Mouse (Mus musculus): ENCODE measurements around the gene Fam114a1. TPM values are rescaled to one million over a fixed set of nuclear protein-coding genes. Genes with fewer than 3 reads are reported as not detected.

Fam114a1 gene
- polyA plus RNA-seq (2014; fragmentation: Nextera tagmentation; extraction: Ambion mirVana), result 47.3 and 47.4 TPM in 2 replicates

DNA sequence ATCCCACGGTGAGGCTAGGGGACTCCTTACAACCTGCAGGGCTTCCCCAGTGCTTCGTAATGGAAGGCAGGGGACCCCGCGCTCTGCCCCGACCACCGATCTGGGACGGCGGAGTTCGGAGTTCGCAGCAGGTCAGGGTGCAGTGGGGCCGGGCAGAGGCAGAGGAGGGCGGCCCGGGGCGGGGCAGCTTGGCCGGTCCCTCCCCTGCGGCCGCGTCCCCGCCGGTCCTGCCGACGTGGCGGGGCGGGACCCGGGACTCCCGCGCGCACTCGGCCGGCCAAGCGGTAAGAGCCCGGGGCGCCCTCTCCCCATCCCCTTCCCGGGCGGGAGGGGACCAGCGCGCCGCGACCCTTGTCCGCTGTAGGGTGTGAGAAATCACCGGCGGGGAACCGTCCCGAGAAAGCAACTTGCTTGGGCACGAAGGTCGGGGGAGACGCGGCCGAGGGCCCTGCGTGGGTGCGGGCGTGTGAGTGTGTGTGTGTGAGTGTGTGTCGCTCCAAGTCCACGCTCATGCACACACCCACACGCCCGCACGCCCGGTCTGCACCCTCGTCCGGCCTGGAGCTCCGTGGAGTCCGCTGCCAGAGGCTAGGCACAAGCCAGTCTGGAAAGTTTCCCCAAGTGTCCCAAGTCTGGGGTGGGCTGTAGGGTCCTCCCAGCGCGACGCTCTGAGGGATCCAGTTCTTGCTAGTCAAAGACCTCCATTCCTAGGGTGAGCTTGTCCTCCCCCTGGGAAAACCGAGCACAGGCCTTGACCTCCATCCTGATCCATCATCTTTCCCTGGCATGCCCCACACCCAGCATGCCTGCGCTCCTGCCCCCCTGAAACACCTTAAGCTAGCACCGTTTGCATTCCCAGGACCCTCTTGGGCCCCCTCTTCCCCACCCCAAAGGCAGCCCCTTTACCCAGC lies at the start of gene Fam114a1:
Fam114a1 (plus strand) TSS at position 211 of the 911 bp plus-strand sequence.
- ATAC-seq (ENCODE audit: insufficient read depth), result peak; percentile 91
- no peak for TF ChIP-seq CTCF (IDR thresholded peaks at IDR 0.05; ENCODE audit: low read depth)
- H3K4me2 ChIP-seq, result peak within 1 kb of the TSS; percentile 76
- H3K4me1 ChIP-seq (ENCODE audit: insufficient read depth), result no peaks in the 10 kb centered on the region
- H3K27ac ChIP-seq (ENCODE audit: low read depth), result peak within 1 kb of the TSS; percentile 87
- H3K9me3 ChIP-seq (ENCODE audit: low read depth, low read length), result no peaks in the 10 kb centered on the region
- no peaks in the 10 kb centered on the region for H3K27me3 ChIP-seq (ENCODE audit: insufficient read depth, low read length)
- WGBS, result under 1% methylated on average over 65 of the region's 68 CpGs
- peak; percentile 87 for DNase-seq
- peak within 1 kb of the TSS; percentile 71 for H3K4me3 ChIP-seq (ENCODE audit: low read depth, low read length)
- H3K36me3 ChIP-seq (ENCODE audit: insufficient read depth), result no peaks in the 10 kb centered on the region
- H3K9ac ChIP-seq, result peak within 1 kb of the TSS; percentile 92

DNA sequence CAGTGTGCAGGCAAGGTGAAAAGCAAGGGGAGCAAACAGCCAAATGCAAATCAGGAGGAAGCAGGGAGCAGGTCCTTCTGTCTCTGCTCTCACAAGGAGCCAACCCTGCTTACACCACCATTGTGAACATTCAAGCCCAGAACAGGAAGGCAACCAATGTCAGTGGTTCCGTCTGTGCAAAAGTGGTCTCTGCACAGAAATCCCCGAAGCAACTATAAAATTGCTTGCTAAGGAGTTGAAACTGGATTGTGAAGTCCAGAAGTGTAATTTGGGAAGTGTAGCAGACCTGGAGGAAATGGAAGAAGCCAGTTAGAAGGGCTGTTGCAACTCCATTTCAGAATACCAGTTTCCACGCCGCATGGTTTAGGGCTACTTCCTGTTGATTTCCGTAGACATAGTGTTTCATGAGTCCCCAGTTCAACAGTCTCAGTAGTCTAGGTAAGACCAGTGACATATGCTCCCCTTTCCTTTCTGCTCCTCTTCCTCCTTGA lies 46.9 kb upstream of the Fam114a1 start:
- H3K9me3 ChIP-seq (ENCODE audit: low read depth, low read length), result no peaks in the 10 kb centered on the region
- no peaks in the 10 kb centered on the region for H3K36me3 ChIP-seq (ENCODE audit: insufficient read depth)
- WGBS, result 93% methylated on average over 5 of the region's 5 CpGs
- H3K27ac ChIP-seq (ENCODE audit: low read depth), result no peak overlapping the region
- no peaks in the 10 kb centered on the region for H3K4me1 ChIP-seq (ENCODE audit: insufficient read depth)
- no peaks in the 10 kb centered on the region for H3K27me3 ChIP-seq (ENCODE audit: insufficient read depth, low read length)
- DNase-seq (no peak), ATAC-seq (ENCODE audit: insufficient read depth) (no peak)
- no peak overlapping the region for H3K9ac ChIP-seq
- no peak overlapping the region for H3K4me3 ChIP-seq (ENCODE audit: low read depth, low read length)
- no peak overlapping the region for H3K4me2 ChIP-seq
- no peak for TF ChIP-seq CTCF (IDR thresholded peaks at IDR 0.05; ENCODE audit: low read depth)

DNA sequence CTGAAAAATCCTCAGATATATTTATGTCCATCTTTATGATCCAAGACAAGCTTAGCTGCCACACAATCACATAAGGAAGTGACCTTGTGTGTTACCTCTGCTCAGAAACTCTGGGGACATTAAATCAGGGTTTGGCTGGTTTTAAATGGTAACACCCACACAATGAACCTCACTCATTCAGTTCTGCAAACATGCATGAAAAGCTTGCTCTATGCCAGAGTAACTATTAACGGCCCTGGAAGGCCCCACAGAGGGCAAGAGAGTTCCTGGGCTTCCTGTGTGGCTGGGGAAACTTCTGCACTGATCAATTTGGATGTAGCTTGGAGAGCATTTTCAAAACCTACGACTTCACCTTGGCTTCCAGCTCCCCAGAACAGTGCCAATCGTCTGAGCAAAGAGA lies 37.7 kb upstream of the Fam114a1 start:
- DNase-seq (no peak), ATAC-seq (ENCODE audit: insufficient read depth) (no peak)
- Histone ChIP-seq H3K4me3 (ENCODE audit: low read depth, low read length) (no peak overlapping the region), H3K4me1 (ENCODE audit: insufficient read depth) (no peaks in the 10 kb centered on the region), H3K4me2 (no peak overlapping the region), H3K36me3 (ENCODE audit: insufficient read depth) (no peaks in the 10 kb centered on the region), H3K9me3 (ENCODE audit: low read depth, low read length) (no peaks in the 10 kb centered on the region), H3K27ac (ENCODE audit: low read depth) (no peak overlapping the region), H3K27me3 (ENCODE audit: insufficient read depth, low read length) (no peaks in the 10 kb centered on the region), H3K9ac (no peak overlapping the region)
- TF ChIP-seq CTCF (IDR thresholded peaks at IDR 0.05; ENCODE audit: low read depth), result no peak
- 51% methylated on average over 3 of the region's 3 CpGs for WGBS

DNA sequence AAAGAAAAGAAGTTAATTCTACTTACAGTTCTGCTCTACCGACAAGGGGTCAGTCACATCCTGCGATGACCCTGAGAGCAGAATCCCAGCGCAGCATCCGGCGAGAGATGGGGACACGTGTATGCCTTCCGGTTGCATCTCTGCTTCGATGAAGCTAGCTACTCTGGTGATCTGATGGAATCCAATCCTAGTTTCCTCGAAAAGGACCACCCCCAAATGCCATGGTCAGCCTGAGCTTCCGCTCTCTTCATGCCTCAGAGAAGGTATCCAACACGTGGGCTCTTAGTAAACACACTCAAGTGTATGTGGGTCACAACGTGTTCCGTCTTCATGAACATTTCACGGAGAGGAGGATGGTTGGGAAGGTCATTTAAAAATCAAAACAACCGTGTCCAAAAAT lies 37.1 kb upstream of the Fam114a1 start:
- 81% methylated on average over 15 of the region's 15 CpGs for WGBS
- ATAC-seq (ENCODE audit: insufficient read depth) (no peak), DNase-seq (no peak)
- TF ChIP-seq CTCF (IDR thresholded peaks at IDR 0.05; ENCODE audit: low read depth), result no peak
- Histone ChIP-seq H3K9me3 (ENCODE audit: low read depth, low read length) (no peaks in the 10 kb centered on the region), H3K4me1 (ENCODE audit: insufficient read depth) (no peaks in the 10 kb centered on the region), H3K9ac (no peak overlapping the region), H3K27me3 (ENCODE audit: insufficient read depth, low read length) (no peaks in the 10 kb centered on the region), H3K4me2 (no peak overlapping the region), H3K27ac (ENCODE audit: low read depth) (no peak overlapping the region), H3K36me3 (ENCODE audit: insufficient read depth) (no peaks in the 10 kb centered on the region), H3K4me3 (ENCODE audit: low read depth, low read length) (no peak overlapping the region)

DNA sequence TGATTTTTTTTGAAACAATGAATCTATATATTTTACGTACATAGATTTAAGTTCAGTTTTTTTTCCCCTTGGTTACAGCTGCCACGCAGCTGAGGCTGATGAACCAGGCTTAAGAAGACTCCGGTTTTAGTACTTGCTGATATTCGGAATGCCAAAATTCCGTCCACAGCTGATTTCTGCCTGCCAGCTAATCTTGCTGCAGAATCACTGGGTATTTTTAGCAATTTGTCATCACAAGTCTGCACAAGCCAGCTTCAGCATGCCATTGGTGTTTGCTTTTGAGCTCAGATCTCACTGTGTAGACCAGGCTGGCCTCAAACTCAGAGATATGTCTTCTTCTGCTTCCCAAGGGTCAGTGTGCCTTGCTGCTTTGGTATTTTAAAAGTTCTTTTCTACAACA lies 18.4 kb upstream of the Fam114a1 start:
- Histone ChIP-seq H3K4me1 (ENCODE audit: insufficient read depth) (no peaks in the 10 kb centered on the region), H3K4me2 (no peak overlapping the region), H3K36me3 (ENCODE audit: insufficient read depth) (no peaks in the 10 kb centered on the region), H3K27me3 (ENCODE audit: insufficient read depth, low read length) (no peaks in the 10 kb centered on the region), H3K4me3 (ENCODE audit: low read depth, low read length) (no peak overlapping the region), H3K9ac (no peak overlapping the region), H3K27ac (ENCODE audit: low read depth) (no peak overlapping the region), H3K9me3 (ENCODE audit: low read depth, low read length) (no peaks in the 10 kb centered on the region)
- TF ChIP-seq CTCF (IDR thresholded peaks at IDR 0.05; ENCODE audit: low read depth), result no peak
- ATAC-seq (ENCODE audit: insufficient read depth) (no peak), DNase-seq (no peak)
- WGBS, result 63% methylated on average over 5 of the region's 5 CpGs

DNA sequence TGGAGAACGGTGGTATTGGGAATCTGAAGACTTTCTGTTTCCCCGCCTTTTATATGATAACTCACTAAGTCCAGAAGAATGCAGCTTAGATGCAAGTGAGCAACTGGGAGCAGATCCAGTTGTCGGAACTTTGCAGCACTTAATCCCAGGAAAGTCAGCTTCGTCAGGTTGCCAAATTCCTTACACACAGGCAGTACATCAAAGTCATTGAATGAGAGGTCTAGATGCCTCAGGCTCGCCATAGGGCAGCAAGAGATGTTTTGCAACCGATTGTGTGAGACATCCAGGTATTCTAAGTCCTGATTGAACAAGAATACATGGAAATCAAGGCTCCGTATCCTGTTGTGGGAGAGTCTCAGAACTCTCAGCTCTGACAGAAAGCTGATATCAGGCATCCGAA lies 14.9 kb upstream of the Fam114a1 start:
- H3K27ac ChIP-seq (ENCODE audit: low read depth), result no peak overlapping the region
- DNase-seq, result no peak
- H3K4me1 ChIP-seq (ENCODE audit: insufficient read depth), result no peaks in the 10 kb centered on the region
- no peaks in the 10 kb centered on the region for H3K27me3 ChIP-seq (ENCODE audit: insufficient read depth, low read length)
- 64% methylated on average over 8 of the region's 8 CpGs for WGBS
- H3K9ac ChIP-seq, result no peak overlapping the region
- TF ChIP-seq CTCF (IDR thresholded peaks at IDR 0.05; ENCODE audit: low read depth), result no peak
- H3K4me2 ChIP-seq, result no peak overlapping the region
- ATAC-seq (ENCODE audit: insufficient read depth), result no peak
- no peaks in the 10 kb centered on the region for H3K36me3 ChIP-seq (ENCODE audit: insufficient read depth)
- no peaks in the 10 kb centered on the region for H3K9me3 ChIP-seq (ENCODE audit: low read depth, low read length)
- no peak overlapping the region for H3K4me3 ChIP-seq (ENCODE audit: low read depth, low read length)

DNA sequence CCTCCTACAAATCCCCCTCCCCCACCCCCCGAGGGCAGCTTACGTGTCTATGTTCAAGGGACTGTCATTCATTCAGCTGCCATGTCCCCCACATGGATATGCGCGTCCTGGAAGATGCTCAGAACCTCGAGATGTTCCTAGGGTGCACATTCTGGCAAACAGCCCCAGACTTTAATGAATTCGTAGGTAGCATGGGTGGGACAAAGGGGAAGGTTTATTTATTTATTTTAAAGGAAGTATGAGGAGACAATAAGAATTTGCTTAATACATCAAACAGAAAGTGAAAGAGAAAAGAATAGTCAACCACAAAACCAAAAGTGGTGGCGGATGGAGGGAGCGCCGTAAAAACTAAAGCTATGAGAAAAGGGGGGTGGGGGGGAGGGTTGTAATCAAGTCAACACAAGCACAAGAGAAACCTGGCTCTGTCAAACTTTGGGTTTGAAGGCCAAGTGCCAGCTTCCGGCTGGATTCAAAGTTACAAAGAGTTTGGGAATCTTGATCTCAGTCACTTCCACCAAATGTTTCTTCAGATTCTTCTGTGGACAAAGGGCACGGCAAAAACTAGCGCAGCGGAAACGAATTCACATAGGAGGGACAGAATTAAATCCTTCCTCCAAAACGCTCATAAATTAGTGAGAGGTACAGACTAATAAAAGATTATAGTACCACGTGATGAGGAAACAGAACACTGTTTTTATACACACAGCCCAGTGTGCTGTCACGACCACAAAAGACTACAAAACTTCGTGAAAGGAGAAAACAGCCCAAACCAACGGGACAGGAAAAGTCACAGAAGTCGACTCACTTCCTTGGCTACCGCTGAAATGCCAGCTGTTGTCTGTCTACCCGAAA lies 10.7 kb upstream of the Fam114a1 start:
- no peak overlapping the region for H3K27ac ChIP-seq (ENCODE audit: low read depth)
- H3K4me1 ChIP-seq (ENCODE audit: insufficient read depth), result no peaks in the 10 kb centered on the region
- no peak for TF ChIP-seq CTCF (IDR thresholded peaks at IDR 0.05; ENCODE audit: low read depth)
- ATAC-seq (ENCODE audit: insufficient read depth) (no peak), DNase-seq (no peak)
- no peaks in the 10 kb centered on the region for H3K36me3 ChIP-seq (ENCODE audit: insufficient read depth)
- H3K4me2 ChIP-seq, result no peak overlapping the region
- H3K4me3 ChIP-seq (ENCODE audit: low read depth, low read length), result no peak overlapping the region
- WGBS, result 79% methylated on average over 22 of the region's 22 CpGs
- no peaks in the 10 kb centered on the region for H3K27me3 ChIP-seq (ENCODE audit: insufficient read depth, low read length)
- H3K9ac ChIP-seq, result no peak overlapping the region
- no peaks in the 10 kb centered on the region for H3K9me3 ChIP-seq (ENCODE audit: low read depth, low read length)
